Mouse (Mus musculus) megakaryocyte, embryonic 14.5 days (primary cell): Measurements from ENCODE around the gene Tirap.

Experiments used
- FLI1 ChIP-seq: IDR thresholded peaks from 2 replicates; pipeline ENCODE4 v1.6.1; 2012; ENCODE audit warnings: low read length, inconsistent platforms, mixed read lengths
- GATA1 ChIP-seq: IDR thresholded peaks from 3 replicates; pipeline ENCODE4 v1.6.1; 2012; ENCODE audit warnings: mixed read lengths, low read length, inconsistent platforms, borderline replicate concordance

- TF ChIP-seq GATA1 = no peak
- no peak for TF ChIP-seq FLI1
Measured at GRCm38 (mm10) chr9:35175251-35176123, 24.6 kb downstream of the Tirap start, which contains the start of gene Dcps.
